Mouse (Mus musculus) spleen, adult 2 months (tissue): Measurements from ENCODE around the gene Csnk1e. TPM values are rescaled to one million over a fixed set of nuclear protein-coding genes. Genes with fewer than 3 reads are reported as not detected.

Experiments
- DNase-seq, 2 experiments: peaks; one replicate each; pipeline versions ENCODE4 v3.0.0 to v3.0.0-alpha.2; 2012 to 2021; ENCODE audit warnings: low spot score in 2 of 2, low read depth in 1 of 2
- H3K27ac ChIP-seq: fragments of 200-500 bp; 2 replicates; pipeline ENCODE4 v1.5.1; 2012; ENCODE audit warnings: low read length, inconsistent platforms; ENCODE audit not compliant: insufficient read depth
- H3K27me3 ChIP-seq: fragments of 200-500 bp; 2 replicates; pipeline ENCODE4 v1.6.1; 2012; ENCODE audit warnings: mild to moderate bottlenecking, moderate library complexity, low read length, inconsistent platforms; ENCODE audit not compliant: control insufficient read depth, insufficient read depth
- H3K36me3 ChIP-seq: fragments of 200-500 bp; 2 replicates; pipeline ENCODE4 v1.6.1; 2012; ENCODE audit warnings: mild to moderate bottlenecking, low read length, inconsistent platforms; ENCODE audit not compliant: control insufficient read depth, insufficient read depth
- H3K4me1 ChIP-seq: fragments of 200-500 bp; 2 replicates; pipeline ENCODE4 v1.6.1; 2011; ENCODE audit warnings: inconsistent platforms; ENCODE audit not compliant: control insufficient read depth, insufficient read depth, insufficient read length
- H3K4me3 ChIP-seq: fragments of 200-500 bp; 2 replicates; pipeline ENCODE4 v1.5.1; 2011; ENCODE audit warnings: mild to moderate bottlenecking, inconsistent platforms; ENCODE audit not compliant: insufficient read depth, insufficient read length; ENCODE audit errors: extremely low read depth
- CTCF ChIP-seq: fragments of 200-500 bp; IDR thresholded peaks from 2 replicates; pipeline ENCODE4 v1.5.1; 2011; ENCODE audit warnings: mild to moderate bottlenecking, inconsistent platforms; ENCODE audit not compliant: insufficient read depth, insufficient read length, insufficient replicate concordance; ENCODE audit errors: extremely low read depth
- POLR2A ChIP-seq: fragments of 200-500 bp; IDR thresholded peaks from 2 replicates; pipeline ENCODE4 v1.6.1; 2011; ENCODE audit warnings: low read depth, low read length, inconsistent platforms
- WGBS: fragments of 180-500 bp; shearing (Covaris S2); methylation state at CpG from one replicate; pipeline ENCODE4 v1.1.7; 2018; 5-methylcytosine and 5-hydroxymethylcytosine counted together
- polyA plus RNA-seq: library from polyadenylated mRNA; depleted of rRNA; stranded (reverse); fragments of >200 nt; gene quantifications from 2 replicates; pipeline ENCODE4 v1.2.3, GENCODE M21; 2012

Csnk1e gene
- polyA plus RNA-seq, 1 experiment, result 26.3 TPM

- Histone ChIP-seq H3K36me3 (no peaks in the 10 kb centered on the region; the same call in 1 of the 2 replicates), H3K4me3 (no peak overlapping the region), H3K4me1 (peaks cover 13% of the 10 kb centered on the region), H3K27me3 (no peaks in the 10 kb centered on the region), H3K27ac (no peak overlapping the region)
- WGBS, result 100% methylated on average over 3 of the region's 3 CpGs
- no peak for DNase-seq
- TF ChIP-seq CTCF (no peak), POLR2A (no peak)
Measured at GRCm38 (mm10) chr15:79417379-79417778, 38.0 kb downstream of the Csnk1e start.

DNA sequence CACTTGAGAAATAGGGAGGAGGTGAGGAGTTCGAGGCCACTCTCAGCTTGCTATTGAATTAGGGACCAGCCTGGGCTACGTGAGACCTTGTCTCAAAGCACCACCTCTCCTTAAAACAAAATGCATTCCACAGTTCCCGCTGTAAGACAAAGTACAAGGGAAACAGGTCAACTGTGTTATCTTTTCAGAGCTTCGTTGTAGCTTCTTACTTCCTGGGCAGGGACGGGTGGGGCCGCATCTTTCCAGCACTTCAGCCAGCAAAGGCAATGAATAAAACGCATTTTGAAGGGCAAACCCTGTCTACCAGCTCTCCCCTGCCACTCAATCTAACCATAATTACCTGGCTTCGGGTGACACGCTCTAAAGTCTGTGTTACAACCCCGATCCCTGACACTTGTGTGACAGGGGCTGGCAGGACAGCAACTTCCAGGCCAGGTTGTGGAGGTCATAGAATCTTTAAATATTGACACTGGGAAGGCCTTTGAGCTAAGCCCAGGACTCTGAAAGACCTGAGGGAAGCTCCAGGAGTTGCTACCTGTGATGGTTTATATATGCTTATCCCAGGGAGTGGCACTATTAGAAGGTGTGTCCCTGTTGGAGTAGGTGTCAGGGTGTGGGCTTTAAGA, 38.8 kb downstream of the Csnk1e start:
- Histone ChIP-seq H3K36me3 (no peaks in the 10 kb centered on the region; the same call in 1 of the 2 replicates), H3K4me1 (peaks cover 13% of the 10 kb centered on the region), H3K27ac (no peak overlapping the region), H3K4me3 (no peak overlapping the region), H3K27me3 (no peaks in the 10 kb centered on the region)
- 86% methylated on average over 10 of the region's 10 CpGs for WGBS
- DNase-seq, result no peak
- TF ChIP-seq POLR2A (no peak), CTCF (no peak)

DNA sequence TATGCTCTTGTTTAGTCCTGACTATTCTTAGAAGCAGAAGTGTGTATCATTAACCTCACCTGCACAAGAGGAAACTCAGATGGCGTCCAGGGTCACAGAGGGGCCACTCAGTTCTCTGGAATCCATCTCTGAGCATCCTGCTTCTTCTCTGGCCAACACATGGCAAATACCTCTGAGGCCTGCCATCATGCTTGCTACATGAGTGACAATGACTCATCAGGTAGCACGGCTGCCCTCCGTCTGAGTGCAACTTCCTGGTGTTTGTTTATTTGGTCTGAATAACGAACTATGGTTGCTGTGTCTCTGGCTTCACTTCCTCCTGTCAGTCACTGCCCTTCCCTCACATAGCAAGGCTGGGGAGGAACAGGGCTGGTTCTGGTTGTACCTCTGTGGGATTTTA, 40.9 kb downstream of the Csnk1e start:
- Histone ChIP-seq H3K27ac (peak overlapping the region; percentile 34), H3K36me3 (no peaks in the 10 kb centered on the region), H3K4me1 (peaks cover 13% of the 10 kb centered on the region), H3K27me3 (no peaks in the 10 kb centered on the region), H3K4me3 (no peak overlapping the region)
- peak in 1 of 2 experiments; percentile 25 for DNase-seq
- TF ChIP-seq CTCF, result no peak
- no peak for TF ChIP-seq POLR2A
- 9% methylated on average over 4 of the region's 4 CpGs for WGBS

DNA sequence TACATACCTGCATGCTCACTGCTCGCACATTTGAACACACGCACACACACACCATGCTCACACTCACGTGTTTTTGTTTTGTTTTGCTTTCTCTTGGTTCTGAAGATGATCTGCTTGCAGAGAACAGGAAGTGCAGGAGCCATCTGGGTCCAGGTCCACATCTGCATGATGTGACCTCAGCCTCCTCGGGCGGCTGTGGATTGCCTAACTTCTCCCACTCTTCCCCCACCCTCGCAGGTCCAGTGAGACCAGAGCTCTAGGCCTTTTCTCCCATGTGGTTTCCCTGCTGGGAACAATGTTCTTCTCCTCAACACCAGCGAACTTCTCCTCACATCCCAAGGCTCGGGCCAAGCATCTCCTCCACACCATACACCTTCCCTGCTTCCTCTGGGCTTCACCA, 41.6 kb downstream of the Csnk1e start:
- no peak for TF ChIP-seq POLR2A
- no peak for TF ChIP-seq CTCF
- no peak overlapping the region for H3K4me3 ChIP-seq
- no peaks in the 10 kb centered on the region for H3K36me3 ChIP-seq
- peaks cover 15% of the 10 kb centered on the region for H3K4me1 ChIP-seq
- H3K27ac ChIP-seq, result 0 out of 2 replicates have a peak overlapping the region, but pooled peaks have one; percentile 13
- WGBS, result 60% methylated on average over 8 of the region's 8 CpGs
- H3K27me3 ChIP-seq, result no peaks in the 10 kb centered on the region
- DNase-seq, result no peak

DNA sequence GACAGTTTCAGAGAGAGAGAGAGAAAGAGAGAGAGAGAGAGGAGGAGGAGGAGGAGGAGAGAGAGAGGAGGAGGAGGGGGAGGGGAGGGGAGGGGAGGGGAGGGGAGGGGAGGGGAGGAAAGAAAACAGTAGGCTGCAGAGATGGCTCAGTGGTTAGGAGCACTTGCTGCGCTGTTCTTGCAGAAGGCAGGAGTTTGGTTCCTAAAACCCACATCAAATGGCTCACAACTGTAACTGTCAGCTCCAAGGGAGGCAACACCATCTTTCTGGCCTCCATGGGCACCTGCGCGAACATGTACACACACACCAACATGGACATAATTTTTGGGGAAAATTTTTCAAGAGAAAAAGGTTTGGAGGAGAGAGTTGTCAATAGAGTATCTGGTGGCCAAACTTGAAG, 42.2 kb downstream of the Csnk1e start:
- no peak for DNase-seq
- no peaks in the 10 kb centered on the region for H3K27me3 ChIP-seq
- no peaks in the 10 kb centered on the region for H3K36me3 ChIP-seq
- H3K27ac ChIP-seq, result no peak overlapping the region
- peaks cover 10% of the 10 kb centered on the region for H3K4me1 ChIP-seq
- TF ChIP-seq POLR2A (no peak), CTCF (no peak)
- WGBS, result 80% methylated on average over 3 of the region's 3 CpGs
- no peak overlapping the region for H3K4me3 ChIP-seq

- no peak overlapping the region for H3K4me3 ChIP-seq
- H3K27me3 ChIP-seq, result no peaks in the 10 kb centered on the region
- no peaks in the 10 kb centered on the region for H3K36me3 ChIP-seq
- H3K27ac ChIP-seq, result no peak overlapping the region
- peaks cover 10% of the 10 kb centered on the region; the same call in 1 of the 2 replicates for H3K4me1 ChIP-seq
- TF ChIP-seq POLR2A, result no peak
- no peak for TF ChIP-seq CTCF
- 80% methylated on average over 10 of the region's 10 CpGs for WGBS
- no peak for DNase-seq
Measured at GRCm38 (mm10) chr15:79411363-79412065, 43.9 kb downstream of the Csnk1e start.

DNA sequence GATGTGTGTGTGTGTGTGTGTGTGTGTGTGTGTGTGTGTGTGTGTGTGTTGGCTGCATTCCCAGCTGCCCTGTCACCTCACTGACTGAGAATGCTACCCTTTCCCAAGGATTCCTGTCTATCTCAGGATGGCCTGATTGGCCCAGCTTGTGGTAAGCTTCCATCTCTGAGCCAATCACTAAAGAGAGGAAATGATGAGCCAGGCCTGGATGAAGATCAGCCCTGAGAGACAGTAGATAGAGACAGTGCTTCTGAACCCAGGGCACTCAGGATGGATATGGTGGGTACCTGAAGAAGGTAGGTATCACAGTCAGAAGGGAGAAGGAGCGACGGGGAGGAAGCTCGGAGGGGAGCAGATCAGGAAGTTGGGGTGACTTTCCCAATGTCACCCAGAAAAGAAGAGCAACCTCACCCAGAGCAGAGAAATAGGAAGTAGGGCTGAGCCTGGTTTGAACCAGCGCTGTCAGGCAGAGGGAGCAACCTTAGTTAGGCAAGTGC, 46.2 kb downstream of the Csnk1e start:
- 24% methylated on average over 4 of the region's 4 CpGs for WGBS
- Histone ChIP-seq H3K4me3 (no peak overlapping the region), H3K36me3 (no peaks in the 10 kb centered on the region), H3K27ac (peak overlapping the region; percentile 34), H3K27me3 (no peaks in the 10 kb centered on the region), H3K4me1 (peaks cover 4% of the 10 kb centered on the region; the same call in 1 of the 2 replicates)
- no peak for TF ChIP-seq POLR2A
- no peak for TF ChIP-seq CTCF
- DNase-seq, result no peak
